15 mouse cellular contexts compared by ENCODE assay signal in genomic region chr8:125868552-125868951, GRCm38 (mm10). TPM values are rescaled to one million over a fixed set of nuclear protein-coding genes. Genes with fewer than 3 reads are reported as not detected.
DNase-seq lines count a peak whose midpoint lies in the region; ATAC-seq and TF ChIP-seq lines count a peak whose summit lies in the region.
"Had no signal": no experiment of that assay in that cellular context is flagged by ENCODE, and none has a peak within 500 bp of the region (broad histone marks: within the 10 kb centered on the region; RNA-seq: fewer than 3 reads in every experiment).

No protein-coding gene starts in this region.

- H3K9me3 ChIP-seq in kidney, postnatal 0 days (replicated peaks; ENCODE audit: low read length) = no peaks in the 10 kb centered on the region
- H3K9me3 ChIP-seq: embryonic facial prominence, embryonic 10.5 days; stomach, embryonic 15.5 days had no signal

- no peaks in the 10 kb centered on the region for H3K27me3 ChIP-seq in kidney, postnatal 0 days (ENCODE audit: insufficient read depth, low read length)
- H3K27me3 ChIP-seq in splenic B cell, adult 2 months (ENCODE audit: control insufficient read depth, insufficient read depth, low read length, poor library complexity, severe bottlenecking) = no peaks in the 10 kb centered on the region
- H3K27me3 ChIP-seq: stomach, embryonic 15.5 days had no signal

- no peak for ATAC-seq in kidney, postnatal 0 days (replicated peaks; ENCODE audit: low FRiP score, low read depth)
- ATAC-seq in frontal cortex, adult (ENCODE audit: low TSS enrichment) = no peak
- ATAC-seq: inflammation-experienced regulatory T-cells, adult 6 months had no signal

- WGBS in kidney, postnatal 0 days = 54% methylated on average over 7 of the region's 7 CpGs

- H3K4me2 ChIP-seq in kidney, postnatal 0 days (ENCODE audit: low read length) = no peak overlapping the region
- H3K4me2 ChIP-seq: stomach, embryonic 15.5 days had no signal

- DNase-seq in kidney, postnatal 0 days (ENCODE audit: low spot score) = peak; percentile 45
- DNase-seq in kidney, adult 8-10 months = no peak
- DNase-seq in spleen, postnatal 4 days (ENCODE audit: low spot score in 2 of 2) = peak; percentile 32 to 72
- DNase-seq in spleen, postnatal 36 days (ENCODE audit: low spot score in 2 of 2) = no peak
- DNase-seq in NIH3T3 (ENCODE audit: low read depth) = peak; percentile 12
- DNase-seq in splenic B cell, adult 2 months (ENCODE audit: low read depth, low spot score) = peak; percentile 7
- DNase-seq: adrenal gland, postnatal 25 days; cerebellum, adult 11-12 months; gastrocnemius, postnatal 14 days; right cerebral cortex, postnatal 14 days had no signal

- H3K36me3 ChIP-seq in kidney, postnatal 0 days (ENCODE audit: insufficient read depth, low read length) = no peaks in the 10 kb centered on the region
- no peaks in the 10 kb centered on the region for H3K36me3 ChIP-seq in splenic B cell, adult 2 months (ENCODE audit: control insufficient read depth, insufficient read depth, low read length, poor library complexity, severe bottlenecking)
- H3K36me3 ChIP-seq: embryonic facial prominence, embryonic 10.5 days; stomach, embryonic 15.5 days had no signal

- TF ChIP-seq CTCF in kidney, postnatal 0 days (IDR thresholded peaks at IDR 0.05; ENCODE audit: low read depth) = peak; percentile 53

- H3K4me3 ChIP-seq in kidney, postnatal 0 days (replicated peaks; ENCODE audit: low read depth, low read length) = no peak overlapping the region
- H3K4me3 ChIP-seq: embryonic facial prominence, embryonic 10.5 days; stomach, embryonic 15.5 days had no signal

- 0 out of 2 replicates have a peak, but pooled peaks cover 7% of the 10 kb centered on the region for H3K4me1 ChIP-seq in kidney, postnatal 0 days (replicated peaks; ENCODE audit: insufficient read depth, low read length)

- no peak overlapping the region for H3K9ac ChIP-seq in kidney, postnatal 0 days (ENCODE audit: low read depth, low read length)
- H3K9ac ChIP-seq: stomach, embryonic 15.5 days had no signal

- no peak overlapping the region for H3K27ac ChIP-seq in kidney, postnatal 0 days
- H3K27ac ChIP-seq: embryonic facial prominence, embryonic 10.5 days; stomach, embryonic 15.5 days had no signal

RNA-seq across cellular contexts. Expression of gene Pcnx2, which starts 29.6 kb away (rescaled TPM):
- 0.13 and 0.18 TPM in 2 replicates for polyA plus RNA-seq in kidney, postnatal 0 days (2015; fragmentation: Nextera tagmentation; extraction: Ambion mirVana)
- polyA plus RNA-seq: limb, embryonic 11.5 days had no signal

RNA-seq across cellular contexts. Expression of gene Map3k21, which starts 41.7 kb away (rescaled TPM):
- polyA plus RNA-seq in kidney, postnatal 0 days (2015; fragmentation: Nextera tagmentation; extraction: Ambion mirVana) = 3.9 and 4.4 TPM in 2 replicates
- polyA plus RNA-seq: inflammation-experienced regulatory T-cells, adult 6 months; limb, embryonic 11.5 days had no signal

Comparison
In these comparisons a context has a peak if more than half of its experiments do, and no peak if none do; other contexts are left out.
1. DNase-seq: peak in kidney, postnatal 0 days (single experiment), spleen, postnatal 4 days (2 of 2), NIH3T3 (single experiment) and splenic B cell, adult 2 months (single experiment); none in kidney, adult 8-10 months (0 of 2) and spleen, postnatal 36 days (0 of 2).